Mouse (Mus musculus): ENCODE data around the gene Stx8.

DNA sequence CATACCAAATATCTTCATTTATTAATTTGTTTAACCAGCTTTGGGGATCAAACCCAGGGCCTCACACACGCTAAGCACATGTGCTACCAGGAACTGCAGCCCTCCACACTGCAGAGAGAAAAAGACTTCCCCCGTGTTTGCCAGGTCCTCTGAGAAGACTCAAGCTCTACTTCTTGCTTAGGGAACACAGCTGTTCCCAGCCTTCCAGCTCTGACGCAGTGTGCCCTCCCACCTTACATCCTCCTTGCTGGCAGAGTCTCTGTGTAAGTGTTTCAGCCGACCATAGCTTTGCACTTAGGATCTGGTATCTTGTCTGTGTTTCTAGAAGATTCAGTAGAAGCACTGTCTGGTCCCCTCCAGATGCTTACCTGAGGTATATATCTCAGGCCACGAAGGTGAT is 224.9 kb downstream of the Stx8 start:
- TF ChIP-seq CTCF (IDR thresholded peaks at IDR 0.05; ENCODE audit: low read depth) (no peak), EP300 (optimal IDR thresholded peaks at IDR 0.05) (no peak)

All from stomach, postnatal 0 days (tissue).